ENCODE assay signal across 14 mouse cellular contexts in genomic region chr6:117451001-117451400, GRCm38 (mm10).
"Had no signal": no experiment of that assay in that cellular context is flagged by ENCODE, and none has a peak within 500 bp of the region (broad histone marks: within the 10 kb centered on the region; RNA-seq: fewer than 3 reads in every experiment).

No protein-coding gene starts in this region.

- H3K27ac ChIP-seq: intestine, embryonic 15.5 days; layer of hippocampus, adult 2 months; limb, embryonic 10.5 days; limb, embryonic 13.5 days; liver, embryonic 14.5 days had no signal

- H3K9me3 ChIP-seq: intestine, embryonic 15.5 days; limb, embryonic 10.5 days; limb, embryonic 13.5 days had no signal

- DNase-seq: kidney, adult 11 months; kidney, postnatal 25 days; layer of hippocampus, adult 9-11 months; liver, postnatal 0 days; midbrain, embryonic 14.5 days; thymus, adult 18-20 months; thymus, postnatal 36 days had no signal

- H3K4me2 ChIP-seq: intestine, embryonic 15.5 days; limb, embryonic 13.5 days; liver, embryonic 11.5 days; midbrain, embryonic 11.5 days had no signal

- H3K27me3 ChIP-seq: intestine, embryonic 15.5 days had no signal

- H3K36me3 ChIP-seq: intestine, embryonic 15.5 days; limb, embryonic 10.5 days; limb, embryonic 13.5 days had no signal

- H3K9ac ChIP-seq: intestine, embryonic 15.5 days; limb, embryonic 13.5 days; liver, embryonic 14.5 days; liver, postnatal 0 days had no signal

- H3K4me3 ChIP-seq: intestine, embryonic 15.5 days; layer of hippocampus, adult 2 months; limb, embryonic 10.5 days; limb, embryonic 13.5 days had no signal

- ATAC-seq: intestine, embryonic 15.5 days; liver, postnatal 0 days had no signal

- H3K4me1 ChIP-seq: intestine, embryonic 15.5 days had no signal
